Mouse (Mus musculus): Measurements from ENCODE around the gene Cog8.

The Cog8 gene

DNA sequence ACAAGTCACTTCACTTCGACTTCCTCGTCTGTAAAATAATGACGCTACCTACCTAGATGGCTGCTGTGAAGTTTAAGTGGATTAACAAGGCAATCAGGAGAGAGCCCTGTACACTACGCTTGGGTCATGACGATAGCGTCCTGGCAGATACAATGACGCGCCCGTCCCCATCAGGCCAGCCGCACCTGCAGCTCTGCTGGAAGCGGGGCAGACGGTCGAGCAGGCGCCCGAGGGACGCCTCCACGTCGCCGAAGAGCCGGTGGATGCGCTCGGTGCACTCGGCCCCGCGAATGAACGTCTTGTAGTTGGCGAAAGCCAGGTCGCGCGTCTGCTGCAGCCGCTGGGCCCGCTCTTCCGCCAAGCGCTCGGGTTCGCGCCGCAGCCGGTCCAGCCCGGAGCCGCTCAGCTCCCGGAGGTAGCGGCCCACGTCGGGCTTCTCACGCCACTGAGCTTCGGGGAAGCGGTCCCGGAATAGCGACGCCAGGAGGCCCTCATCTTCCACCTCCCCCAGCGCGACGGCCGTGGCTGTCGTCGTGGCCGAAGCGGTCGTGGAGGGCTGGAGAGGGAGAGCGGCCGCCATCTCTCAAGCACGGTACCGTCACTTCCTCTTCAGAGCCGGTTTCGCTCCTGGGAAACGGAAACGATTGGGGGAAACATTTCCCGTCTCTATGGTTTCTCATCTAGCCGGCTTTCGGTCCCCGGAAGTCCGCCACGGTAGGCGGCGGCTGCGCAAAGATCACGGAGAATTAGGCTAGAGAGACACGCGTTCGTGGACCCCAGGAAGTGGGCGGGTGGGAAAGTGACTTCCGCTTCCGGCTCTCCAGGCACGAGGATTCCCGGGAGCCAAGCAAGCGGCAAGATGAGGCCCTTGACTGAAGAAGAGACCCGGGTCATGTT, at the start of gene Cog8, which contains the start of gene Nip7:
Gene Cog8 (minus strand): TSS at position 614 of the 897 bp plus-strand sequence.
Gene Nip7 (plus strand): TSS at position 802 of the 897 bp plus-strand sequence.
- DNase-seq: peak; percentile 98

GRCm38 (mm10) chr8:107104547-107104946, 48.1 kb upstream of the Cog8 start:
- peak; percentile 69 to 79 for DNase-seq

- DNase-seq: peak in 1 of 2 experiments; percentile 32
Measured at GRCm38 (mm10) chr8:107100635-107101034, 44.1 kb upstream of the Cog8 start.

DNA sequence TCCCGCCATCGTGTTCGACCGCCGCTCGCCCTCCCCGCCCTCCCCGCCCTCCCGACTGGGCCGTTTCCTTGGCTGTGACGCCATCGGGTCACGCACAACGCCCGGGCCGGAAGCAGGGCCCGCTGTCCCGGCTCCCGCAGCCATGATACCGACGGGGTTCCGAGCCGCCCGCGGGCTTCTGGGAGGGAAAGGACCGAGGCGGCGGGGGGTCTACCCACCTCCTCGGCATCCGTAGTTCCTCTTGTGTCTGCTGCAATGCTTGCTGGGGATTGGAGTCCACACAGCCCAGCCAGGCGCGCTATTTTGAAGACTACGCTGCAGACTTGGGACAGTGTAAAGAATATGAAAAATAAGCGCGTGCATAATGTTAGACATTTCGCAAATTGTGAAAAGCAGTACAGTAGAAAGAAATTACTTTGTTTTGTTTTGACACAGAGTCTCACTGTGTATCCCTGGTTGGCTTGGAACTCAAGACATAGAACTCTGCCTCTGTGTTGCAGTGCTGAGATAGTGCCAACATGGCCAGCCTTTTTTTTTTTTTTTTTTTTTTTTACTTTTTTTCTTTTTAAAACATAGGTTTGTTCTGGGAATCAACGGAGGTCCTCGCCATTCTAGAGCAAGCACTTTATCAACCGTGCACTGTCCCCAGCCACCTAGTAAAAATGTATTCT, 40.0 kb upstream of the Cog8 start, which contains the start of gene Terf2:
Gene Terf2 (minus strand): TSS at position 182 of the 671 bp plus-strand sequence.
- peak; percentile 95 to 96 for DNase-seq

- no peak for DNase-seq
Measured at GRCm38 (mm10) chr8:107095717-107096365, 39.4 kb upstream of the Cog8 start.

DNA sequence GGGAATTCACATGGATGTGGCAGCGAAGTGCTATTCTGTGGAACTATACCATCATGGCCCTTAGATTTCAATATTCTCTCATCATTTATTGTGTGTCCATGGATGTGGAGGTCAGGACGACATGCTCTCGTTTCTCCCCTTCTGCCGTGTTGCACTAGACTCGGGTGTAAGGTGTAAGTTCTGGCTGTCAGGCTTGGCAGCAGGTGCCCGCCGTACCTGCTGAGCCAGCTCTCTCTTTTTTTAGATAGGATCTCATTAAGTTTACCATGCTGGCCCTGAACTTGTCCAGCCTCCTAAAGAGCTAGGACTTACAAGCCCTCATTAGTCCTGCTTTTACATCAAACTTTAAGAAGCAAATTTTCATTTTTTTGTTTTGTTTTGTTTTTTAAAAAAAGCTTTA, 34.0 kb upstream of the Cog8 start:
- no peak for DNase-seq

DNA sequence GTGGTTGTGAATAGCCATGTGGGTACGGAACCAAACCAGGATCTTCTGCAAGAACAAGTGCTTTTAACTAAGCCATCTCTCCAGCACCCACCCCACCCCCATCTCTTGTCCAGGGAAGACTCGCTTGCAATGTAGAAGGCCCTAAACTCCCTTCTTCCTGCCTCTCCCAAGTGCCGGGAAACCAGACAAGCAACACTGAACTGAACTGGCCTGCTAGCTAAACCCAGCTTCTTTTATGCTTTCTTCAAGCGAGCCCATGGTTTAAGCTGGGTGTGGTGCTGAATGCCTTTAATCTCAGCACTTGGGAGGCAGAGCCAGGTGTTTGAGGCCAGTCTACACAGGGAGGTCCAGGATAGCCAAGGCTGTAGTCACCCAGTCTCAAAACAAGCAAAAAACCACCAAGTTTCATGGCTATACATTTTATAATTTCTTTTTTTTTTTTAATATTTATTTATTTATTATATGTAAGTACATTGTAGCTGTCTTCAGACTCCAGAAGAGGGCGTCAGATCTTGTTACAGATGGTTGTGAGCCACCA, 32.1 kb upstream of the Cog8 start:
- no peak for DNase-seq

- DNase-seq: no peak
Measured at GRCm38 (mm10) chr8:107086018-107086417, 29.5 kb upstream of the Cog8 start.

- DNase-seq: no peak
Measured at GRCm38 (mm10) chr8:107085358-107085757, 28.9 kb upstream of the Cog8 start.

DNA sequence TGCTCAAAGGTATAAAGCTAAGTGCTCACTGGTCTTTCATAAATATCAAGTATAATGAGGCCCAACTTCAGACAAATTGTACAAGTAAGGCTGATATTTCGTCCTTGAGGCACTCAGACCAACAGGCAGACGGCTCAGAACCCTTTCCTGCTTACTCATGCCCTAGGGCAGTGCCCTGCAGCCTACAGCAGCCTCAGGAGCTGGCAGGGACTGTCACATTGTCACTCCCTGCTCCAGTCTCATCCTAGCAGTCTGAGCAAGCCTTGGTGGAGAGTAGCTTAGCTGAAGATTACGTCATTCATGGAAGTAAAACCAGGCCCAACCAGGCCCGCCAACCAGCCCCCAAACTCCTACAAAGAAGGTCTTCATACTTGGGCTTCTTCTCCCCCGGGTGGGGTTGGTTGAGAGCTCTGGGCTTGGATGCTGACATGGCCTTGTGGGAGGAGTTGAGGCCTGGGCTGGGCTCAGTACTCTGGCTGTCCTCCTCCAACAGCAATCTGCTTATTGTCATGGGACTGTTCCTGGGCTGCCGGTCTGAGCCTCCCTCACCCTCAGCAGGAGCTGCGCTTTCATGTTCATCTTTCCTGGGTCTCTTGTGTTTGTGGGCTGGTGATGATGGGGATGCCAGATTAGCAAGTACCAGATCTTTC, 19.9 kb upstream of the Cog8 start:
- DNase-seq: no peak

GRCm38 (mm10) chr8:107074128-107074527, 17.6 kb upstream of the Cog8 start:
- no peak for DNase-seq

- DNase-seq: no peak
Measured at GRCm38 (mm10) chr8:107073706-107074105, 17.2 kb upstream of the Cog8 start.

- DNase-seq: peak; percentile 41 to 53
Measured at GRCm38 (mm10) chr8:107065511-107066496, 9.3 kb upstream of the Cog8 start, which contains the start of gene Tmed6. TSS of gene Tmed6 (minus strand) at chr8:107065644.

GRCm38 (mm10) chr8:107062613-107063012, 6.1 kb upstream of the Cog8 start:
- DNase-seq: no peak

DNA sequence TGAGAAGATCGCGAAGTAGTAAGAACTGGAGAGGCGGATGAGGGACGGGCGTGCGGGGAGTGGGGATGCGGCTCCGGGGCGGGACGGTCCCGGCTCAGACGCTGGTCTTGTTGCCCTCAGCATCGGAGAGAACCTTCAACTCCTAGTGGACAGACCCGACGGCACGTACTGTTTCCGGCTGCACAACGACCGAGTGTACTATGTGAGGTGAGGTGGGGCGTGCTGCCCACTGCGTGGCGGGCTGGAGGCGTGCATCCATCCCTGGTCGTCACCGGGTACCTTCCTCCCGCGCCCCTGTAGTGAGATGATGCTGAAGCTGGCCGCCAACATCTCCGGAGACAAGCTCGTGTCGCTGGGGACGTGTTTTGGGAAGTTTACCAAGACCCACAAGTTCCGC, 482 bp upstream of the Cog8 start:
- peak in 1 of 2 experiments; percentile 12 for DNase-seq

DNA sequence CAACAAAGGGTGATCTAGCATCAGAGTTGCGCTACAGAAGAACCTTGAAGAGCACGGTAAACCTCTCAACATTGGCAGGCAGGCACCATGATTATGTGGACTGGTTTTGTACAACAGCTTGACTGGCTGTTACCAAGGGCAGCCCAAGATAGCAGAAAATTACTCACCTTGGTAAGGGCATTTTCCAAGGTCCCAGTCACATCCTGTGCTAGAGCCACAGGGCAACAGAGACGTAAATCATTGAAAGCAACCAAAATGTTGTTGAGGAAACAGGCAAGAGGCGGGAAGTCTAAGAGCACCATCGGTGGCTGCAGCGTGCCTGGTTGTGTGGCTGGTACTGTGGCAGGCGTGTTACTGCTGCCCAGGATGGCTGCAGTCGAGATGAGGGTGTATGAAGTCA, 4.4 kb downstream of the Cog8 start:
- DNase-seq: no peak

- no peak for DNase-seq
Measured at GRCm38 (mm10) chr8:107049480-107049879, 7.0 kb downstream of the Cog8 start.

GRCm38 (mm10) chr8:107048061-107048941, 8.2 kb downstream of the Cog8 start, which contains the start of gene Pdf:
TSS of gene Pdf (minus strand) at chr8:107048614.
- peak; percentile 79 to 81 for DNase-seq

DNA sequence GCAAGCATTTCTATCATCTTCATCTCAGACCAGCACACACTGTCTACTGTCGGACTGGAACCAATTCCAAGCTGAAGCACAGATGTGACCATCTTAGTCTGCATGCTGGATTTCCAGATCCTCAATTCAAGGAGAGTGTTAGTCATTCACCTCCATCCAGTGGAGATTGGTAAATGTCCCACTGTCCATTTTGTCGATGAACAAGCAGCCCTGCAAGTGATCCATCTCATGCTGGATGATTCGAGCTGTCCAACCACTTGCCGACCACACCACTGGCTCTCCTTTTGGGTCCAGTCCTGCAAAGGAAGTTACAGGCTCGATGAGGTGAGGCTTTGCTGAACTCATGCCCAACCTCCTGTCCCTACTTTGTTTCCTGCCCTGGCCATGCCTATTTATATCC, 9.5 kb downstream of the Cog8 start:
- no peak for DNase-seq

DNA sequence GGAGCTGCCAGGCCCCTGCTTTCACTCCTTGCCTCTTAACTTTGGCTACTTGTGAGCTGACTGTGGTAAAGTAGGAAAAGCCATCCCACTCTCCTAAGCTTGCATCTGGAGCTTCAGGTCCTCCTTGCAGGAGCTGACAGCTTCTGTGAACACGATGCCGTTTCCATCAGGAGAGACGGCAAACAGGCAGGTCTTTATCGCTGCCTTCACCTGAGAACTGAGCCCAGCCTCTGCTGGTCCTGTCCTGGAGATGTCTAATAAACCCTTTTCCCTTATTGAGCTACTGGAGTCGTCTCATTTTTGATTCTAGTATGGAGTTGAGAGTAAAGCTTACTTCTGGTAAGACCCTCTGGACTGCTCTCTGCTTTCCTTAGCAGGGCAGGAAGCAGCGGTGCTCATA, 11.0 kb downstream of the Cog8 start:
- DNase-seq: no peak

Measured in lung, adult 18-20 months (tissue).